Mouse (Mus musculus): ENCODE results near the gene Phf6. TPM values are rescaled to one million over a fixed set of nuclear protein-coding genes. Genes with fewer than 3 reads are reported as not detected.
"Not testable (repeated sequence)": the region's sequence is repeated elsewhere in the genome, so short reads cannot be mapped to it uniquely, and the experiment has no call there.

The Phf6 gene
- total RNA-seq, 2 experiments from 2014 or later = 20.5 to 26.0 TPM

DNA sequence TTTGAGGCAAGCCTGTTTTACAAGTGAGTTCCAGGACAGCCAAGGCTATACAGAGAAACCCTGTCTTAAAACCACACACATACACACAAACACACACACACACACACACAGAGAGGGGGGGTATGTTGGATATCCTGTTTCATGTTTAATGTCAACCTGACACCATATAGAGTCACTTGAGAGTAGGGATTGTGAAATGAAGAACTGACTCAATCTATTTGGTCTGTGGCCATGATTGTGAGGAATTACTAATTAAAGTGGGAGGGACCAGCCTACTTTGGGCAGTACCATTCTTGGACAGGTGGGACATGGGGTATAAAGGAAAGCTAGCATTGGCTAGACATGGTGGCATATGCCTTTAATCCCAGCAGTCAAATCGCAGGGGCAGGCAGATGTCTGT is 60.6 kb downstream of the Phf6 start:
- ATAC-seq (ENCODE audit: poor library complexity, severe bottlenecking) = no peak

DNA sequence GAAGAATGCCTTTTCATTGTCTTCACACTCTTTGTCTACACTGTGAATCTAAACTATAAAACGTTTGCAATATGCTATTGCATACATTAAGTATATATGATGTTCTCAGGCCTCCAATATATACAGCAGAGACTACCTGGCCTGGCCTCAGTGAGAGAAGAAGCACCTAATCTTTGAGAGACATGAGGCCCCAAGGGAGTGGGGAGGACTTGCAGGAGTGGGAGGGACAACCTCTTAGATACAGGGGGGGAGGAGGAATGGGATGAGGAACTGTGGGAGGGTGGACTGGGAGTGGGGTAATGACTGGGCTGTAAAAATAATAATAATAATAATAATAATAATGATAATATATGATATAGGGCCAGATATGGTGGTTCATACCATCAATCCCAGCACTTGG is 66.5 kb downstream of the Phf6 start:
- no peak for ATAC-seq (ENCODE audit: poor library complexity, severe bottlenecking)

DNA sequence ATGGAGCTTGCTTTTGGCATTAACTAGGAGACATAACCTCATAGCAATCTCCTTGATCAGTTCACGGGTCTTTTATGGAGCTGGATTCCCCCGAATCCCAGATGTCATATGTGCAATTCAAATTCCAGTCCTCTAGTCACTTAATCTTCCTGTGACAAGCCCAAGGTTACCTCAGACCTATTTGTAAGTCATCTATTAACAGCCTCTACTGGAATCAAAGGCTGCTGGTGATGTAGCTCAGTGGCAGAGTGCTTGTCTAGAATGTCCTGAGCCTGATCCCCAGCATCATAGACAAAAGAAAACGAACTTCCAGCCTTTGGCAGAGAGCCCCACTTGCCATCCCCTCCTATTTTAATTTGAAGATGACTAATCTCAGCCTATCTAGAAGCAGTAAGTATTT is 69.3 kb downstream of the Phf6 start:
- ATAC-seq (ENCODE audit: poor library complexity, severe bottlenecking) = no peak

DNA sequence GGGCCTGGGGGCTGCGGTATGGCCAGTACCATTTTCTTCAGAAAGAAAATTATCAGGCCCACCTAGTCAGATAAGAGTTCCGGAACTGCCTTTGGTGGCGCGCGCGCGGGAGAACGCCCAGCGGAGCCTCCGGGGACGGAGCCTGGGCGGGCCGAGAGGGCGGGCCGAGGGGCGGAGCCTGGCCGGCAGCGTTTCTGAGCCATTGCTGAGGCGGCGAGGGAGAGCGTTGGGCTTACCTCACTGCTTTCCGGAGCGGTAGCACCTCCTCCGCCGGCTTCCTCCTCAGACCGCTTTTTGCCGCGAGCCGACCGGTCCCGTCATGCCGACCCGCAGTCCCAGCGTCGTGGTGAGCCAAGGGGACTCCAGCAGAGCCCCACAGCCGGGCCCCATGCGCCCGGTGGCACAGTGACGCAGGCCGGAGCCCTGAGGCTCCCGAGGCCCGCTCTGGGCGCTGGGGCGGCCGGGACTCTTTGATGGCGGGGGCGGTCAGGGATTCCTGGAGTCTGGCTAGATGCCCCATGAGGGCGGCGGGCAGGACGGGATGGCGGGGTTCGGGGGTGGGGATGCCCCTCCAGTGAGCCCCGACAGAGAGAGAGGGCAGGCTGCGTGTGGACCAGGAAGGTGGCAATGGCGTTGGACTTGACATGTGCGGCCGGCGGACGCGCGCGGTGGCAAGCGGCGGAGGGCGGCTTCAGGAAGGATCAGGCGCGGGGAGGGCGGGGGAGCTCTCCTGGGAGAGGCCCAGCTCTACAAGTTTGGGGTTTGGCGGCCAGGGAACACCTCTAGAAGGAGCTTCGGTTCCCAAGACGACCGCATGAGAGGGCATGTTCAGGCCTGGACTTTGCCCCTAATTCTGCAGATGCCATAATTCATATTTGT is 76.1 kb downstream of the Phf6 start, which contains the start of gene Hprt:
Hprt (plus strand) TSS at position 233 of the 879 bp plus-strand sequence.
- peak; percentile 99 for ATAC-seq (ENCODE audit: poor library complexity, severe bottlenecking)

DNA sequence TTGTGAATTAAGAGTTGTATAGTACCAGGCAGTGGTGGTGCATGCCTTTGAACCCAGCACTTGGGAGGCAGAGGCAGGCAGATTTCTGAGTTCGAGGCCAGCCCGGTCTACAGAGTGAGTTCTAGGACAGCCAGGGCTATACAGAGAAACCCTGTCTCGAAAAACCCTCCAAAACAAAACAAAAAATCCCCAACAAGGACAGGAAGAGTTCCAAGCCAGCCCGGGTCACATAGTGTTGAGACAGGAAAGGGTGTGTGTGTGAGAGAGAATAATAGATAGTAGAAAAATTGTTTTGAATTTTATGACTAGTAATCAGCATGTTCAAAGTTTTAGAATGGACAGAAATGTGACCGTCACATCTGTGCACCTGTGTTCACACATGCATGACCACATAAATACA is 82.7 kb downstream of the Phf6 start:
- not testable (repeated sequence) for ATAC-seq (ENCODE audit: poor library complexity, severe bottlenecking)

DNA sequence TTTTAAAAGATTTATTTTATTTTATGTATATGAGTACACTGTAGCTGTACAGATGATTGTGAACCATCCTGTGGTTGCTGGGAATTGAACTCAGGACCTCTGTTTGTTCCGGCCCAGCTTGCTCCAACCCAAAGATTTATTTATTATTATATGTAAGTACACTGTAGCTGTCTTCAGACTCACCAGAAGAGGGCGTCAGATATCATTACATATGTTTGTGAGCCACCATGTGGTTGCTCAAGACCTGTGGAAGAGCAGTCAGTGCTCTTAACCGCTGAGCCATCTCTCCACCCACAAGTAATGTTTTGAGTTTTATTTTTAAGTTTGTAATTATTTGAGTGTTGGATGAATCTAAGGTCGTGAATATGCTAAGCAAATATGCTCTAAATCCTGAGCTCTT is 92.8 kb downstream of the Phf6 start:
- not testable (repeated sequence) for ATAC-seq (ENCODE audit: poor library complexity, severe bottlenecking)

DNA sequence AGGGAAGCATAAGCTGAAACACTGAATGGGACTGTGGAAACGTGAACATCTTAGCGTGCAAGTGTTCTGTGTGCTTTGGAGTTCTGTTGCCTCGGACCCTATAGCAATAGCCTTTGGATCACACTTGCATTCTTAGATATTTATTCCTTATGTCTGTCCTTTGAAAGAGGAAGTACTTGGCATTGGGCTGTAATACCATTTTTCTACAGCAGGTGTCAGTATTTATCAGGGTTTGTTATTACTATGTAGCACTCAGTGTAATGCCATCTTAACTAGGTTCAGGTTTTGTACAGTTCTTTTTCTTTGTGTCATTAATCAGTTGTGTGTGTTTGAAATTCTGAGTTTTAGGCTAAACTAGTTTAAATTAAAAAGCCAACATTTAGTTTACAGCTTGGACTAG is 94.0 kb downstream of the Phf6 start:
- ATAC-seq (ENCODE audit: poor library complexity, severe bottlenecking) = peak; percentile 66; the same call in 1 of the 2 replicates

Other genes starting within 250 kb of the Phf6 start
- gene Ccdc160, start 121.1 kb upstream of the Phf6 start, total RNA-seq (2015) = not detected in 2 replicates
- gene Ccdc160, start 121.1 kb upstream of the Phf6 start, total RNA-seq (2017) = 0.29 TPM in 1 of 2 replicates, not detected in the other
- gene Hprt, start 75.9 kb downstream of the Phf6 start, total RNA-seq (2015) = 280 and 308 TPM in 2 replicates
- 258 and 293 TPM in 2 replicates for gene Hprt, start 75.9 kb downstream of the Phf6 start, total RNA-seq (2017)

All from megakaryocyte, adult 5-6 weeks (primary cell).